Mouse (Mus musculus) bone marrow macrophage, adult 2 months (primary cell): ENCODE measurements around the gene Pde4d.

Source experiments
- CTCF ChIP-seq: IDR thresholded peaks from 2 replicates; pipeline ENCODE4 v1.5.1; 2012; ENCODE audit warnings: low read depth, mild to moderate bottlenecking, low read length, moderate library complexity
- POLR2A ChIP-seq: IDR thresholded peaks from 2 replicates; pipeline ENCODE4 v1.6.1; 2012; ENCODE audit warnings: mild to moderate bottlenecking, low read depth, low read length, borderline replicate concordance

- TF ChIP-seq CTCF, result no peak
- no peak for TF ChIP-seq POLR2A
Measured at GRCm38 (mm10) chr13:109175852-109176621, 726.3 kb downstream of the Pde4d start.
